Mouse (Mus musculus): ENCODE measurements at regions not wholly inside any gene's neighbourhood (a gene's known extent, or its start where the extent isn't known, plus 50 kb on each side); places are given as distances from the start of the nearest gene placed in this dataset.
"Not testable (repeated sequence)": the region's sequence is repeated elsewhere in the genome, so short reads cannot be mapped to it uniquely, and the experiment has no call there.

GRCm38 (mm10) chr13:27945062-27945461, 71.0 kb upstream of the Prl4a1 start:
- peak in 1 of 2 experiments; percentile 13 for DNase-seq (ENCODE audit: low spot score in 2 of 2)

DNA sequence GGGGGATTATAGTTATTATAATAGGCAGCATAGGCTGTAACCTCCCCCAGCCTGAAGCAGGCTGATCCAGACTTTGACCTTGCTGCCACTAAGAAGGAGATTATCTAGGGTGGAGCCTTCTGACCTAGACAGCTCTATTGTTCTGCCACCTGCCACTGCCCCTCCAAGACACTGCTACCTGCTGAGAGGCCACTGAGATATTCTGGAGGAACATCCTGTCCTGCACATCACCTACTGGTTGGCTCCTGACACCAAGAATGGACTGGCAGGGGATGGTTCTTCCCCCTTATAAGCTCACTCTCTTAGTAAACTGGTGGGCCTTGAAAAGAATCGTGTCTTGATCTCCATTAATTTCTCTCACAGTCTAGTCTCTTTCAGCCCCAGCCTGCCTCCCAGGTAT, 55.6 kb upstream of the Prl4a1 start:
- DNase-seq (ENCODE audit: low spot score in 2 of 2) = not testable (repeated sequence)

GRCm38 (mm10) chr13:27962381-27962780, 53.6 kb upstream of the Prl4a1 start:
- DNase-seq (ENCODE audit: low spot score in 2 of 2) = not testable (repeated sequence)

DNA sequence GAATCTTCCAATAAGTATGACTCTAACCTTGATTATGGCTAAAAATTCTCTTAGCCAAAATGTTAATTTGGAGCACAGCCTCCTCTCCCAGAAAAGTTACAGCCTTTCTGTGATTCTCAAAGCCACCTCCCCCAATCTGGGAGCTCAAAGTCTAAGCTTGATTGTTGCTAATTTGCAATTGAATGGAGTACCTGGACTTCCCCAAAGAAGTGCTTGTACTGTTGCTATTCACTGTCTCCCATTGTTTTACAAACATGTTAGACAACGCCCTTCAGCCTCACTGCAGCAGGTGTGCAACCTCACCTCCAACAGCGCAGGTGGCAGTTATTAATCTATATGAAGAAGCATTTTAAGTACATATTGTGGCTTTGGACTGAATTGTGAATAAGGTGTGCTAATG, 50.0 kb upstream of the Prl4a1 start:
- DNase-seq (ENCODE audit: low spot score in 2 of 2) = not testable (repeated sequence)
